Mouse (Mus musculus) bone marrow macrophage, adult 2 months (primary cell): ENCODE measurements around the gene Arhgef28.

ENCODE experiments used
- CTCF ChIP-seq: IDR thresholded peaks from 2 replicates; pipeline ENCODE4 v1.5.1; 2012; ENCODE audit warnings: low read depth, mild to moderate bottlenecking, low read length, moderate library complexity
- POLR2A ChIP-seq: IDR thresholded peaks from 2 replicates; pipeline ENCODE4 v1.6.1; 2012; ENCODE audit warnings: mild to moderate bottlenecking, low read depth, low read length, borderline replicate concordance

DNA sequence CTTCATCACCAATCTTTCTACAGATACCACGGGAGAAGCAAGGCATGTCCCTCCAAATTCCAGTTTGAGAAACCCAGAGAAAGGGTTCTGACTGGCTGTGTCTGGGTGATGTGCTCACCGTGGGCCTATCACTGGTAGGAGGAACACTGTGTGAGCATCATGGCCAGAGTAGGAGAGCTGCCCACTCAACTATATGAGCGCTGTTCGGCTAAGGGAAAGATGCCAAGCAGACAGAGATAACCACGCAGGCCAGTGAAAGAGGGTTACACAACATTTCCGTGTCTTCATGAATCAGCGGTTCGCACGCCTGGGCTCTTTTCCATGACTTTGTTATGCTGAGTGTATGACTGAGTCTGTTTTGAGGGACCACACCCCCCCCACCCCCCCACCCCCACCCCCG is 197.7 kb downstream of the Arhgef28 start:
- no peak for TF ChIP-seq CTCF
- TF ChIP-seq POLR2A, result no peak
